ENCODE assay signal across 15 mouse cellular contexts in genomic region chr12:77698088-77698487, GRCm38 (mm10).
A peak's percentile ranks its signal among the peaks of the same experiment; 100 is the strongest.
DNase-seq lines count a peak whose midpoint lies in the region; ATAC-seq and TF ChIP-seq lines count a peak whose summit lies in the region.
"Had no signal": no experiment of that assay in that cellular context is flagged by ENCODE, and none has a peak within 500 bp of the region (broad histone marks: within the 10 kb centered on the region; RNA-seq: fewer than 3 reads in every experiment).

No protein-coding gene starts in this region.

- no peaks in the 10 kb centered on the region for H3K27me3 ChIP-seq in midbrain, embryonic 11.5 days (ENCODE audit: control insufficient read depth, insufficient read depth, low read length)
- no peaks in the 10 kb centered on the region for H3K27me3 ChIP-seq in midbrain, embryonic 16.5 days (ENCODE audit: control insufficient read depth, insufficient read depth, low read depth, low read length)
- no peaks in the 10 kb centered on the region for H3K27me3 ChIP-seq in neural tube, embryonic 15.5 days (replicated peaks)
- H3K27me3 ChIP-seq: embryonic facial prominence, embryonic 13.5 days; liver, embryonic 12.5 days; midbrain, embryonic 13.5 days had no signal

- H3K4me3 ChIP-seq in gastrocnemius, adult 2 months: no peak overlapping the region
- H3K4me3 ChIP-seq in midbrain, embryonic 11.5 days (ENCODE audit: low read depth, low read length): no peak overlapping the region
- H3K4me3 ChIP-seq in midbrain, embryonic 16.5 days (ENCODE audit: low read depth, low read length): no peak overlapping the region
- no peak overlapping the region for H3K4me3 ChIP-seq in neural tube, embryonic 15.5 days (replicated peaks)
- H3K4me3 ChIP-seq: embryonic facial prominence, embryonic 13.5 days; liver, embryonic 12.5 days; midbrain, embryonic 13.5 days had no signal

- TF ChIP-seq CTCF in gastrocnemius, adult 2 months (IDR thresholded peaks at IDR 0.05): no peak

- peaks cover 8% of the 10 kb centered on the region; the same call in 1 of the 2 replicates for H3K4me1 ChIP-seq in midbrain, embryonic 11.5 days (ENCODE audit: control insufficient read depth, insufficient read depth, low read length)
- H3K4me1 ChIP-seq in midbrain, embryonic 16.5 days (ENCODE audit: control insufficient read depth, insufficient read depth, low read length): 0 out of 2 replicates have a peak, but pooled peaks cover 4% of the 10 kb centered on the region
- peaks cover 11% of the 10 kb centered on the region; the same call in 1 of the 2 replicates for H3K4me1 ChIP-seq in neural tube, embryonic 15.5 days
- H3K4me1 ChIP-seq: embryonic facial prominence, embryonic 13.5 days; liver, embryonic 12.5 days had no signal

- intact Hi-C loops in gastrocnemius, adult 2 months (cut with DNase I): no loop called here

- peak; percentile 39 for DNase-seq in gastrocnemius, adult 2 months
- no peak for DNase-seq in gastrocnemius, postnatal 4 days (ENCODE audit: low spot score in 2 of 2)
- DNase-seq in midbrain, embryonic 11.5 days (ENCODE audit: low spot score, missing footprints): peak; percentile 60
- peak; percentile 5 to 7 for DNase-seq in gastrocnemius, adult 8-10 months (ENCODE audit: low spot score in 2 of 2)
- DNase-seq in cerebellum, adult 18-20 months: no peak
- DNase-seq: cerebellum, postnatal 25 days; kidney, adult 2 months; lung, postnatal 14 days; thymus, postnatal 14 days had no signal

- no peak for ATAC-seq in midbrain, embryonic 11.5 days (ENCODE audit: low FRiP score)
- no peak for ATAC-seq in midbrain, embryonic 16.5 days
- 0 out of 2 replicates have a peak, but pooled peaks have one; percentile 17 for ATAC-seq in neural tube, embryonic 15.5 days (ENCODE audit: low FRiP score)
- no peak for ATAC-seq in inflammation-experienced regulatory T-cells, adult 6 months
- ATAC-seq: liver, embryonic 12.5 days; midbrain, embryonic 13.5 days had no signal

- no peaks in the 10 kb centered on the region for H3K36me3 ChIP-seq in midbrain, embryonic 11.5 days (ENCODE audit: control insufficient read depth, insufficient read depth, low read length)
- H3K36me3 ChIP-seq in midbrain, embryonic 16.5 days (ENCODE audit: control insufficient read depth, insufficient read depth, low read length): no peaks in the 10 kb centered on the region
- no peaks in the 10 kb centered on the region for H3K36me3 ChIP-seq in neural tube, embryonic 15.5 days
- H3K36me3 ChIP-seq: embryonic facial prominence, embryonic 13.5 days; liver, embryonic 12.5 days; midbrain, embryonic 13.5 days had no signal

- no peak overlapping the region for H3K27ac ChIP-seq in gastrocnemius, adult 2 months
- H3K27ac ChIP-seq in midbrain, embryonic 11.5 days (ENCODE audit: low read depth, low read length): no peak overlapping the region
- no peak overlapping the region for H3K27ac ChIP-seq in midbrain, embryonic 16.5 days (ENCODE audit: low read length)
- H3K27ac ChIP-seq in neural tube, embryonic 15.5 days (replicated peaks): no peak overlapping the region
- H3K27ac ChIP-seq: embryonic facial prominence, embryonic 13.5 days; liver, embryonic 12.5 days; midbrain, embryonic 13.5 days had no signal

- H3K4me2 ChIP-seq in midbrain, embryonic 11.5 days: no peak overlapping the region
- H3K4me2 ChIP-seq in midbrain, embryonic 16.5 days (ENCODE audit: low read length): no peak overlapping the region
- no peak overlapping the region for H3K4me2 ChIP-seq in neural tube, embryonic 15.5 days
- H3K4me2 ChIP-seq: embryonic facial prominence, embryonic 13.5 days; liver, embryonic 12.5 days; midbrain, embryonic 13.5 days had no signal

- WGBS in midbrain, embryonic 11.5 days: 79% methylated on average over 7 of the region's 7 CpGs
- WGBS in midbrain, embryonic 16.5 days: 72% methylated on average over 7 of the region's 7 CpGs
- WGBS in neural tube, embryonic 15.5 days: 58% methylated on average over 7 of the region's 7 CpGs

- H3K9ac ChIP-seq in midbrain, embryonic 11.5 days (ENCODE audit: low read length): no peak overlapping the region
- H3K9ac ChIP-seq in midbrain, embryonic 16.5 days (ENCODE audit: low read depth, low read length): no peak overlapping the region
- H3K9ac ChIP-seq in neural tube, embryonic 15.5 days (replicated peaks): no peak overlapping the region
- H3K9ac ChIP-seq: embryonic facial prominence, embryonic 13.5 days; liver, embryonic 12.5 days; midbrain, embryonic 13.5 days had no signal

- H3K9me3 ChIP-seq in midbrain, embryonic 11.5 days (ENCODE audit: control insufficient read depth, low read length): no peaks in the 10 kb centered on the region
- no peaks in the 10 kb centered on the region for H3K9me3 ChIP-seq in midbrain, embryonic 16.5 days (replicated peaks; ENCODE audit: control insufficient read depth, low read length, poor library complexity, severe bottlenecking)
- no peaks in the 10 kb centered on the region for H3K9me3 ChIP-seq in neural tube, embryonic 15.5 days (replicated peaks)
- H3K9me3 ChIP-seq: embryonic facial prominence, embryonic 13.5 days; liver, embryonic 12.5 days; midbrain, embryonic 13.5 days had no signal

Comparison
In these comparisons a context has a peak if more than half of its experiments do, and no peak if none do; other contexts are left out.
1. DNase-seq: peak in gastrocnemius, adult 2 months (single experiment), midbrain, embryonic 11.5 days (single experiment) and gastrocnemius, adult 8-10 months (2 of 2); none in gastrocnemius, postnatal 4 days (0 of 2) and cerebellum, adult 18-20 months (0 of 2).